Mouse (Mus musculus) midbrain, postnatal 0 days (tissue): ENCODE measurements at regions not wholly inside any gene's neighbourhood (a gene's known extent, or its start where the extent isn't known, plus 50 kb on each side); places are given as distances from the start of the nearest gene placed in this dataset.
A peak's percentile ranks its signal among the peaks of the same experiment; 100 is the strongest.

Source experiments
- ATAC-seq: fragments of 200-750 bp; cut with Nextera tagmentation; 2 replicates; pipeline ENCODE4 v1.8.0; 2017; ENCODE audit warnings: moderate number of reproducible peaks, mild to moderate bottlenecking, moderate TSS enrichment, moderate library complexity; ENCODE audit not compliant: low FRiP score
- DNase-seq: peaks from one replicate; pipeline ENCODE4 v3.0.0-alpha.2; 2015; ENCODE audit warnings: low spot score
- H3K27ac ChIP-seq: fragments of 300-500 bp; sonication (generic); 2 replicates; pipeline ENCODE4 v1.5.1; 2014; ENCODE audit warnings: low read depth, mild to moderate bottlenecking, low read length, mixed read lengths
- H3K27me3 ChIP-seq: fragments of 300-500 bp; sonication (generic); 2 replicates; pipeline ENCODE4 v1.6.1; 2014; ENCODE audit warnings: low read length, control low read depth, mixed read lengths; ENCODE audit not compliant: insufficient read depth
- H3K36me3 ChIP-seq: fragments of 300-500 bp; sonication (generic); 2 replicates; pipeline ENCODE4 v1.6.1; 2014; ENCODE audit warnings: low read length, control low read depth, mixed read lengths; ENCODE audit not compliant: insufficient read depth
- H3K4me1 ChIP-seq: fragments of 300-500 bp; sonication (generic); 2 replicates; pipeline ENCODE4 v1.6.1; 2014; ENCODE audit warnings: mild to moderate bottlenecking, control low read depth, antibody characterized with exemption, low read length, mixed read lengths; ENCODE audit not compliant: insufficient read depth
- H3K4me2 ChIP-seq: fragments of 300-500 bp; sonication (generic); 2 replicates; pipeline ENCODE4 v1.6.1; 2014; ENCODE audit warnings: low read depth, mild to moderate bottlenecking, low read length, mixed read lengths; ENCODE audit not compliant: poor library complexity, severe bottlenecking
- H3K4me3 ChIP-seq: fragments of 300-500 bp; sonication (generic); 2 replicates; pipeline ENCODE4 v1.5.1; 2014; ENCODE audit warnings: low read depth, mild to moderate bottlenecking, low read length, moderate library complexity
- H3K9ac ChIP-seq: fragments of 300-500 bp; sonication (generic); replicated peaks from 2 replicates; pipeline ENCODE4 v1.6.1; 2014; ENCODE audit warnings: mild to moderate bottlenecking, low read length, moderate library complexity, mixed read lengths; ENCODE audit not compliant: poor library complexity, severe bottlenecking
- H3K9me3 ChIP-seq: fragments of 300-500 bp; sonication (generic); 2 replicates; pipeline ENCODE4 v1.6.1; 2016; ENCODE audit warnings: low read length, control low read depth
- CTCF ChIP-seq: IDR thresholded peaks from 2 replicates; pipeline ENCODE4 v1.5.1; 2016; ENCODE audit warnings: antibody characterized with exemption, mild to moderate bottlenecking
- WGBS: fragments of 180-500 bp; shearing (Covaris S2); extraction: QIAGEN DNeasy Blood & Tissue Kit; methylation state at CpG from one replicate; pipeline ENCODE4 v1.1.7; 2014; 5-methylcytosine and 5-hydroxymethylcytosine counted together

DNA sequence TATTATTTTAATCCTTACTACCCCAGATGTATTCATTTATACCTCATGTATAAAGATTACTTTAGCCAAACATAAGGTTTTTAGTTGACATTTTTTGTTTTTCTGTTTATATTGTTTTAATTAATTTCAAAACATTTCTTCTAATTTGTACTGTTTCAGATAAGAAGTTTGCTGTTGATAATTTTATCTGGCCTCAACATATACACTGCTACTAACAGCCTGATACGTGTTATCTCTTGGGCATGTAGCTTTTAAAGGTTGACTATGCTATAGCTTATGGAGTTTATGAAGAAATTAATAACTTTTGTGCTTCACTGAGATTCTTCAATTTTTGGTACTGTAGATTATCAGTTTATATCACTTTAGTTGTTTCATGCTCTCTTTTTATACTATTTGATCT, 555.5 kb upstream of the Pcdh9 start:
- Histone ChIP-seq H3K4me2 (no peak overlapping the region), H3K9ac (no peak overlapping the region), H3K4me3 (no peak overlapping the region), H3K9me3 (no peaks in the 10 kb centered on the region), H3K4me1 (no peaks in the 10 kb centered on the region), H3K27ac (no peak overlapping the region), H3K36me3 (no peaks in the 10 kb centered on the region), H3K27me3 (no peaks in the 10 kb centered on the region)
- ATAC-seq (no peak), DNase-seq (no peak)
- WGBS = 94% methylated on average over 1 of the region's 1 CpGs
- TF ChIP-seq CTCF = no peak

DNA sequence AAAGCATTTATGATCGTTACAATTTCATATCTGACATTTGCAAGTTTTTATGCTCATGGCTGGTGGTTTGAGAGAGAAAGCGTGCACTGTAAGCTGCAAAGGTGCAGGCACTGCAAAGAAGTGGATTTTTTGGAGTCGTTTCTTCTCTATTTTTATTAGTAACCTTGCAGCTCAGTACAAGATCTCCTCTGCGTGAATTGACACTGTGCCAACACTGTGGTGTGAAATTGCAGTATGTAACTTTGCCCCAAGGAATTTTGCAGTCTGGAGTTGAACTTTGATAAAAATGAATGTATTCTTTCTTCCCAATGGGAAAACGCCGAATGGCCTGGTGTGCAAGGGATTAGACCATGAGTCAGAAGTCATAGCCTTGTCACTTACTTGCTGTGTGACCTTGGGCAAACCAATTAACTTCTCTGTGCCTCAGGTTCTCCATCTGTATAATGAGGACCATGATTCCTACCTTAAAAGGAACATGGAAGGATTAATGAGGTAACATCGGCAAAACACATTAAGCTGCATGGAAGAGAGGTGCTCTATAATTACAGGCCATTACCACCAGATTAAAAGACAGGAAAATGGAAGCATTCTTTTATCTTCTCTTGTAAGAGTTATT, 543.0 kb upstream of the Pcdh9 start:
- Histone ChIP-seq H3K9ac (no peak overlapping the region), H3K9me3 (no peaks in the 10 kb centered on the region), H3K4me1 (no peaks in the 10 kb centered on the region), H3K36me3 (no peaks in the 10 kb centered on the region), H3K4me3 (no peak overlapping the region), H3K27me3 (no peaks in the 10 kb centered on the region), H3K4me2 (no peak overlapping the region), H3K27ac (no peak overlapping the region)
- DNase-seq (peak; percentile 36), ATAC-seq (no peak)
- 58% methylated on average over 7 of the region's 7 CpGs for whole genome bisulfite sequencing
- TF ChIP-seq CTCF = no peak

DNA sequence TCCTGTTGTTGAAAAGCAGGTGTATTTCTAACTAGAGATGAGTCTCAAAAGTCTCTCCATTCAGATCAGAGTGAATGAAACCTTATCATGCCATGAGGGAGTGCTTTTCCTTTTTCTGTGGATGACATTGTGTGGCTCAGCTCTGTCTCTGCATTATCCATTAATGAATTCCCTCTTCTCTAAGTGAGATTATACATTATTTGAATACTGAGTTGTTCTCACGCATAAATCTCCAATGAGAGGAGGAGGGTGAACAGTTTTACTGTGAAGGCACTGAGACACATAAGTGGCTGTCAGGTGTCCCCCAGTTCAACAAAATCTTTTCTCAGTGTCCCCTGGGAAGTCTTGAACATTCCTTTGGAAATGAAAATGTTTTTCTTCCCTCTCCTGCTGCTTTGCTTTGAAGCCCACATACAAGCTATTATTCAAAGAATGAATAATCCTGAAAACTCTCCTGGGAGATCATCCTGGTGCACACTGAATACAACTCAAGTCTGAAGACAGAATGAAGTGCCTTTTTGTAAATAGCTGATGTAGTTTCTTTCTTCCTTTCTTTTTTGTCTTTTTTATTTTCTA, 537.2 kb upstream of the Pcdh9 start:
- H3K36me3 ChIP-seq = no peaks in the 10 kb centered on the region
- H3K4me2 ChIP-seq = no peak overlapping the region
- H3K27ac ChIP-seq = no peak overlapping the region
- no peak for ATAC-seq
- no peaks in the 10 kb centered on the region for H3K9me3 ChIP-seq
- no peak overlapping the region for H3K9ac ChIP-seq
- DNase-seq = no peak
- no peaks in the 10 kb centered on the region for H3K27me3 ChIP-seq
- WGBS = 27% methylated on average over 1 of the region's 1 CpGs
- no peaks in the 10 kb centered on the region for H3K4me1 ChIP-seq
- H3K4me3 ChIP-seq = no peak overlapping the region
- TF ChIP-seq CTCF = no peak
